Mouse (Mus musculus) bone marrow, adult 2 months (tissue): ENCODE results near the gene Vezt.

Experiments used
- CTCF ChIP-seq: fragments of 200-500 bp; IDR thresholded peaks from 2 replicates; pipeline ENCODE4 v1.5.1; 2011; ENCODE audit warnings: low read length, control low read depth; ENCODE audit not compliant: control insufficient read depth, insufficient read depth
- POLR2A ChIP-seq: fragments of 200-500 bp; IDR thresholded peaks from 2 replicates; pipeline ENCODE4 v1.6.1; 2011; ENCODE audit warnings: low read depth, mild to moderate bottlenecking, control low read depth, low read length, borderline replicate concordance; ENCODE audit not compliant: control insufficient read depth

DNA sequence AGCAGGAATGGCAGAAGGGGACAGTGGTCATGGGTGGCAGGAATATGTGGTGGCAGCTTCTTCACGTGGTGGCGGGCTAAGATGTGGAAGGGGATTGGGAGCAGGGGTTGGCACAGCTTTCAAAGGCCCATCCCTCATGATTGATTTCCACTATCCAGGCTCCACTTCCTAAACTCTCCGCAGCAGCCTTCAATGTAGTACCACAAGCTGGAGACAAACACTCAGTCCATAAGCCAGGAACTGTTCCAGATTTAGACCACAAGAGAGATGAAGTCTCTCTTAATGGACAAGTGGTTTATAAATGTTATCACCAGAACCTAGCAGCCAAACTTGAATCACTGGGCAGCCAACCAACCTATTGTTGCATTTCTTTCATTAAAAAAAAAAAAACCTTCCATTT lies 81.6 kb downstream of the Vezt start:
- TF ChIP-seq CTCF (no peak), POLR2A (no peak)
